Mouse (Mus musculus): ENCODE measurements at regions not wholly inside any gene's neighbourhood (a gene's known extent, or its start where the extent isn't known, plus 50 kb on each side); places are given as distances from the start of the nearest gene placed in this dataset.
A peak's percentile ranks its signal among the peaks of the same experiment; 100 is the strongest.

- TF ChIP-seq CTCF (IDR thresholded peaks at IDR 0.05; ENCODE audit: control insufficient read depth, insufficient read depth, insufficient replicate concordance, low read depth, low read length) (no peak), POLR2A (IDR thresholded peaks at IDR 0.05; ENCODE audit: control insufficient read depth, low read depth, low read length) (no peak)
- Histone ChIP-seq H3K4me3 (ENCODE audit: control insufficient read depth, low read depth, low read length) (no peak overlapping the region), H3K4me1 (ENCODE audit: control insufficient read depth, insufficient read depth, low read length) (no peaks in the 10 kb centered on the region), H3K27ac (ENCODE audit: control insufficient read depth, insufficient read depth, low read depth, low read length) (no peak overlapping the region), H3K27me3 (ENCODE audit: control insufficient read depth, insufficient read depth, low read length) (no peaks in the 10 kb centered on the region), H3K36me3 (ENCODE audit: control insufficient read depth, insufficient read depth, low read length) (no peaks in the 10 kb centered on the region)
Observed at GRCm38 (mm10) chr4:101342071-101342762, 76.9 kb upstream of the Ak4 start.

DNA sequence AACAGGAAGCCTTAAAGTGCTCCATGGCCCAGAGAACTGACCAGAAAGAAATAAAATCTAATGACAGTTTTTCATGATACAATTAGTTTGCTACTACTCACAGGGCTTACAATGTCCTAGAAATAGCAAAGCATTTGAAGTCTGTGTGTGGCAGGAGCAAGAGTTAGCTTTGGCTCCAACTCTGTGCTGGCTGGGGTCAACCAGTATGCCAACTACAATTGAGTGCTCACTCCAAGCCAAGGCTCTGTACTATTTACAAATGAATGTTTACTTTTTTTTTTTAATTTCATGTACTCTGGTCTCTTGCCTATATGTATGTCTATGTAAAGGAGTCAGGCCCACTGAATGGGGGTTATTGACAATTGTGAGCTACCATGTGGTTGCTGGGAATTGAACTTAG, 75.7 kb upstream of the Jak1 start:
- no peaks in the 10 kb centered on the region for H3K36me3 ChIP-seq (ENCODE audit: control insufficient read depth, insufficient read depth, low read length)
- no peak for TF ChIP-seq POLR2A (IDR thresholded peaks at IDR 0.05; ENCODE audit: control insufficient read depth, low read depth, low read length)
- TF ChIP-seq CTCF (IDR thresholded peaks at IDR 0.05; ENCODE audit: control insufficient read depth, insufficient read depth, insufficient replicate concordance, low read depth, low read length) = no peak
- H3K4me1 ChIP-seq (ENCODE audit: control insufficient read depth, insufficient read depth, low read length) = no peaks in the 10 kb centered on the region
- no peak overlapping the region for H3K4me3 ChIP-seq (ENCODE audit: control insufficient read depth, low read depth, low read length)
- H3K27ac ChIP-seq (ENCODE audit: control insufficient read depth, insufficient read depth, low read depth, low read length) = no peak overlapping the region
- no peaks in the 10 kb centered on the region for H3K27me3 ChIP-seq (ENCODE audit: control insufficient read depth, insufficient read depth, low read length)

- TF ChIP-seq CTCF (IDR thresholded peaks at IDR 0.05; ENCODE audit: control insufficient read depth, insufficient read depth, insufficient replicate concordance, low read depth, low read length) (no peak), POLR2A (IDR thresholded peaks at IDR 0.05; ENCODE audit: control insufficient read depth, low read depth, low read length) (no peak)
- Histone ChIP-seq H3K27ac (ENCODE audit: control insufficient read depth, insufficient read depth, low read depth, low read length) (no peak overlapping the region), H3K27me3 (ENCODE audit: control insufficient read depth, insufficient read depth, low read length) (no peaks in the 10 kb centered on the region), H3K4me3 (ENCODE audit: control insufficient read depth, low read depth, low read length) (no peak overlapping the region), H3K4me1 (ENCODE audit: control insufficient read depth, insufficient read depth, low read length) (no peaks in the 10 kb centered on the region; the same call in 1 of the 2 replicates), H3K36me3 (ENCODE audit: control insufficient read depth, insufficient read depth, low read length) (no peaks in the 10 kb centered on the region)
Observed at GRCm38 (mm10) chr4:101338211-101338610, 73.1 kb upstream of the Jak1 start.

DNA sequence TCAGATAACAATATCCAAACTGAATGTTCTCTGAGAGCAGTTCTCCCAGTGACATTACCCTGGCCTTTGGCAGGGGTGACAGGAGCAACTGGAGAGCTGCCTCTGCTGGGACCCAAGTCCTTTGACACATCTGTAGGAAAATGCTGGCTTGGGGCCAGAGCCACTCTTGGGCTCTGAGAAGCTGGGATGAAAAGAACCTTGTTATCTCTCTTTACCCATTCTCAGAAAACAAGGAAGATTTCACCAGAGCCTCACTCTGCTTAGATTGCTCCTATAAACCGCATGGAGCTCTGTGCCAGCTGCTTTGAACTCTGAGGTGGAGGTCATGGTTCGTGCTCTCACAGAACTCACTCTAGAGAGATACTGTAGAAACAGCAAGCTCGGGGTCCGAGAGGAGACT, 71.7 kb upstream of the Jak1 start:
- Histone ChIP-seq H3K4me3 (ENCODE audit: control insufficient read depth, low read depth, low read length) (no peak overlapping the region), H3K27me3 (ENCODE audit: control insufficient read depth, insufficient read depth, low read length) (no peaks in the 10 kb centered on the region), H3K36me3 (ENCODE audit: control insufficient read depth, insufficient read depth, low read length) (no peaks in the 10 kb centered on the region), H3K27ac (ENCODE audit: control insufficient read depth, insufficient read depth, low read depth, low read length) (no peak overlapping the region), H3K4me1 (ENCODE audit: control insufficient read depth, insufficient read depth, low read length) (no peaks in the 10 kb centered on the region; the same call in 1 of the 2 replicates)
- no peak for TF ChIP-seq POLR2A (IDR thresholded peaks at IDR 0.05; ENCODE audit: control insufficient read depth, low read depth, low read length)
- no peak for TF ChIP-seq CTCF (IDR thresholded peaks at IDR 0.05; ENCODE audit: control insufficient read depth, insufficient read depth, insufficient replicate concordance, low read depth, low read length)

DNA sequence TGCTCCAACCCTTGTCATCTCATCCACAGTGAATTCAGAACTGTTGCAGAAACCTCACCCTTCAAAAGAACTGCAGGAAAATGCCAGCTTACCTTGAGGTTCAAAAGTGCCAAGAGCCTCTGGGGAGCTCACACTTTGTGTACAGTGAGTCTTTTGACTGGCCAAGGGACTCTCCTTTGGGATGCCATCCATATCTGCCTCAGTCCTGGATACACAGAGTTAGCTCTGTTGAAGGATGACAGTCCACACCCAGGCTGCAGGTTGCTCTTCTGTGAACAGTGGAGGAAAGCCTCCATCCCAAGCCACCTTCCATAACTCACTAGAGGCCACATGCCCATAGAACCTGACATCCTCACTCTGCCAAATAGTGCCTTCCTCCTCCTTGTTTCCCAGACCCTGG, 71.3 kb upstream of the Jak1 start:
- peak overlapping the region; percentile 39; the same call in 1 of the 2 replicates for H3K27ac ChIP-seq (ENCODE audit: control insufficient read depth, insufficient read depth, low read depth, low read length)
- H3K36me3 ChIP-seq (ENCODE audit: control insufficient read depth, insufficient read depth, low read length) = no peaks in the 10 kb centered on the region
- no peaks in the 10 kb centered on the region for H3K27me3 ChIP-seq (ENCODE audit: control insufficient read depth, insufficient read depth, low read length)
- no peak overlapping the region for H3K4me3 ChIP-seq (ENCODE audit: control insufficient read depth, low read depth, low read length)
- TF ChIP-seq CTCF (IDR thresholded peaks at IDR 0.05; ENCODE audit: control insufficient read depth, insufficient read depth, insufficient replicate concordance, low read depth, low read length) (no peak), POLR2A (IDR thresholded peaks at IDR 0.05; ENCODE audit: control insufficient read depth, low read depth, low read length) (no peak)
- no peaks in the 10 kb centered on the region; the same call in 1 of the 2 replicates for H3K4me1 ChIP-seq (ENCODE audit: control insufficient read depth, insufficient read depth, low read length)

DNA sequence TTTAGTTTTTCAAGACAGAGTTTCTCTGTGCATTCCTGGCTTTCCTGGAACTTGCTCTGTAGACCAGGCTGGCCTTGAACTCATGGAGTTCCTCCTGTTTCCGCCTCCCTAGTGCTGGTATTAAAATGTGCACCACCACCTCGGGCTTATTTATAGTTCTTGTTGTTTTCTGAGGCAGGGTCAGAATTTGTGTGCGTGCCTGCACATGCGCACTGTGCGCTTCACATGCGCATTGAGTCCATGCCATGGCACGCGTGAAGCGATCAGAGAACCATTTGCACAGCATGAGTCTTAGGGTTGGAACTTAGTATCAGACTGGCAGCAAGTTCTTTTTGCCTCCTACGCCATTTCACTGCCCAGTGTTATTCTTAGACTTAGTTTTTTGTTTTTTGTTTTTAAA, 68.8 kb upstream of the Jak1 start:
- no peak overlapping the region for H3K4me3 ChIP-seq (ENCODE audit: control insufficient read depth, low read depth, low read length)
- H3K27ac ChIP-seq (ENCODE audit: control insufficient read depth, insufficient read depth, low read depth, low read length) = no peak overlapping the region
- H3K4me1 ChIP-seq (ENCODE audit: control insufficient read depth, insufficient read depth, low read length) = no peaks in the 10 kb centered on the region; the same call in 1 of the 2 replicates
- no peaks in the 10 kb centered on the region for H3K27me3 ChIP-seq (ENCODE audit: control insufficient read depth, insufficient read depth, low read length)
- no peak for TF ChIP-seq CTCF (IDR thresholded peaks at IDR 0.05; ENCODE audit: control insufficient read depth, insufficient read depth, insufficient replicate concordance, low read depth, low read length)
- TF ChIP-seq POLR2A (IDR thresholded peaks at IDR 0.05; ENCODE audit: control insufficient read depth, low read depth, low read length) = no peak
- no peaks in the 10 kb centered on the region for H3K36me3 ChIP-seq (ENCODE audit: control insufficient read depth, insufficient read depth, low read length)

GRCm38 (mm10) chr4:101333036-101333435, 68.0 kb upstream of the Jak1 start:
- TF ChIP-seq POLR2A (IDR thresholded peaks at IDR 0.05; ENCODE audit: control insufficient read depth, low read depth, low read length) = no peak
- no peak for TF ChIP-seq CTCF (IDR thresholded peaks at IDR 0.05; ENCODE audit: control insufficient read depth, insufficient read depth, insufficient replicate concordance, low read depth, low read length)
- H3K4me1 ChIP-seq (ENCODE audit: control insufficient read depth, insufficient read depth, low read length) = peaks cover 4% of the 10 kb centered on the region; the same call in 1 of the 2 replicates

More at GRCm38 (mm10) chr4:101333036-101333435, 68.0 kb upstream of the Jak1 start:
- no peaks in the 10 kb centered on the region for H3K27me3 ChIP-seq (ENCODE audit: control insufficient read depth, insufficient read depth, low read length)
- no peak overlapping the region for H3K4me3 ChIP-seq (ENCODE audit: control insufficient read depth, low read depth, low read length)
- no peak overlapping the region for H3K27ac ChIP-seq (ENCODE audit: control insufficient read depth, insufficient read depth, low read depth, low read length)
- H3K36me3 ChIP-seq (ENCODE audit: control insufficient read depth, insufficient read depth, low read length) = no peaks in the 10 kb centered on the region

Data from testis, adult 2 months (tissue).